Mouse (Mus musculus): ENCODE data around the gene Urm1. TPM values are rescaled to one million over a fixed set of nuclear protein-coding genes. Genes with fewer than 3 reads are reported as not detected.

Urm1 gene
- polyA plus RNA-seq, 1 experiment from 2014 or later, result 18.4 TPM

DNA sequence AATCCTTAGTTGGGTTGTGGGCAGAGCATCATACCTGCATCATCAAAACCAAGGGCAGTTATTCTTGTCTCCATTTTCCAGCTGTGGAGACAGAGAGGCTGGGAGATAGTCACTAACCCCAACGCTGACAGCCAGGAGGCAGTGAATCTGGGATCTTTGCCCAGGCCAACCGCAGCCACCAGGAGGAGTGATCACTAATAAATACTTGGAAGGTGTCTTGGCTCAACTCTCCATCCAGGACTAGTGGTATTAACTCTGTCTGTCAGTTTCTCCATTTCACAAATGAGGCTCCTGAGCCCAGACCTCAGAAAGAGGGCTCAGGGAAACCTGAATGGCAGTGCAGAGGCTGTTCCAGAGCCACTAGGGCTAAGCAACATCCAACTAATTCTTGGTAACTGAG lies 37.5 kb downstream of the Urm1 start:
- no peak overlapping the region for H3K27ac ChIP-seq (replicated peaks; ENCODE audit: low read depth, low read length)

DNA sequence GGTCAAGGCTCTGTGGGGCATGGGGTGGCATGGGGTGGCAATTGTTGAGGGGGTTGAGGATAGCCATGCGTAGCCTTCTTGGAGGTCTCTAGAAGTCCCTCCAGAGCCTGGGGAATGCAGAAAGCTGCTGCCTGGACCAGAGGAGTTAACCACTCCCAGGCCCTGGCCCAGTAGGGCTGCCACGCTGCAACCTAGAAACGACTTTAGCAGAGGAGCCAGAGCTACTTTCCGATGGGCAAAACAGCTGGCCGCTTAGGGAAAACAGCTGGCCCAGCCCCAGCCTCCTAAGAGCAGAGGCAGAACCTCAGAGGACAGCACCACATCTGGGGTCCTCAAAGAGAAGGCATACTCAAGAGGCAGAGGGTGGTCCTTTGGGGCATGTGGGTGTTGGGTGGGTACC lies 38.1 kb downstream of the Urm1 start:
- DNase-seq (ENCODE audit: low spot score) (no peak), ATAC-seq (replicated peaks; ENCODE audit: insufficient number of reproducible peaks, low FRiP score, low TSS enrichment, low read depth) (no peak)
- H3K4me1 ChIP-seq (ENCODE audit: control insufficient read depth, insufficient read depth, low read length), result no peaks in the 10 kb centered on the region

More for the DNA sequence above, 37.5 kb downstream of the Urm1 start:
- H3K9ac ChIP-seq (replicated peaks; ENCODE audit: low read length), result no peak overlapping the region
- H3K4me2 ChIP-seq (ENCODE audit: low read depth, low read length), result no peak overlapping the region
- H3K4me3 ChIP-seq (ENCODE audit: low read depth, low read length), result no peak overlapping the region
- ATAC-seq (replicated peaks; ENCODE audit: insufficient number of reproducible peaks, low FRiP score, low TSS enrichment, low read depth) (no peak), DNase-seq (ENCODE audit: low spot score) (no peak)
- no peaks in the 10 kb centered on the region for H3K36me3 ChIP-seq (replicated peaks; ENCODE audit: control insufficient read depth, insufficient read depth, low read depth, low read length)
- WGBS, result 36% methylated on average over 2 of the region's 2 CpGs
- H3K27me3 ChIP-seq (ENCODE audit: control insufficient read depth, insufficient read depth, low read length), result no peaks in the 10 kb centered on the region
- no peaks in the 10 kb centered on the region for H3K9me3 ChIP-seq (replicated peaks; ENCODE audit: control insufficient read depth, low read length)
- no peaks in the 10 kb centered on the region for H3K4me1 ChIP-seq (ENCODE audit: control insufficient read depth, insufficient read depth, low read length)

DNA sequence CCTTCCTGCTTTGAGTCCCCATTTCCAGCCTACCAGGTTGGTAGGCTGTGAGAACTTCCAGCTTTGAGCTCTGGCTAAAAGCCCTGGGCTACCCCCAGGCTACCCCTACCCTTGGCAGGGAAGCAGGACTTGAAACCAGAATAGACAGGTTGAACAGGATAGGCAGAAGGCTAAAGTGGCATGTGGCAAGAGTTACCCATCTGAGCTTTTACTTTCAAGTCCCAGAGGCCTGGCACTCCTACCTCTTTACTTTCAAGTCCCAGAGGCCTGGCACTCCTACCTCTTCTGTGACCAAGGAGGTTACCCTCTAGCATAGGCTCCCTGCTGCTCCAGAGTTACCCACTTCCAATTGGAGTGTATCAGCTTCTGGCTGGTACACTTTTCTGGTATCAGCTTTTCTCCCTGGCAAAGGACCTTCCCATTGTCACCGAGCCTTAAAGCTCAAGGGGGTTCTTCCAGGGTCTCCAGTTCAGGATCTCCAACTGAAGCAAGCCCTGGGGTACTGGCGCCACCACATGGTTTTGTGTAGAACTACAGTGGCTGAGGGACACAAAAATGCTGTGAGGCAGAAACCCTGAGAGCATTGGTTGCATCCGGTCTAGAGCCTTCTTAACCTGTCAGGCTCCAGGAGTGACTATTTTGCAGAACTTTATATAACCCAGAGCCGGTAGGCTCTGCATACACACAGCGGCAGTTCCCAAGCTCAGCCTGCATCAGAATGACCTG lies 39.0 kb downstream of the Urm1 start:
- Histone ChIP-seq H3K27me3 (ENCODE audit: control insufficient read depth, insufficient read depth, low read length) (no peaks in the 10 kb centered on the region), H3K27ac (replicated peaks; ENCODE audit: low read depth, low read length) (no peak overlapping the region), H3K36me3 (replicated peaks; ENCODE audit: control insufficient read depth, insufficient read depth, low read depth, low read length) (no peaks in the 10 kb centered on the region), H3K9ac (replicated peaks; ENCODE audit: low read length) (no peak overlapping the region), H3K9me3 (replicated peaks; ENCODE audit: control insufficient read depth, low read length) (no peaks in the 10 kb centered on the region), H3K4me1 (ENCODE audit: control insufficient read depth, insufficient read depth, low read length) (no peaks in the 10 kb centered on the region), H3K4me3 (ENCODE audit: low read depth, low read length) (no peak overlapping the region), H3K4me2 (ENCODE audit: low read depth, low read length) (no peak overlapping the region)
- 13% methylated on average over 5 of the region's 5 CpGs for WGBS
- DNase-seq (ENCODE audit: low spot score) (peak; percentile 72), ATAC-seq (replicated peaks; ENCODE audit: insufficient number of reproducible peaks, low FRiP score, low TSS enrichment, low read depth) (no peak)

More for the DNA sequence above, 38.1 kb downstream of the Urm1 start:
- H3K4me3 ChIP-seq (ENCODE audit: low read depth, low read length), result no peak overlapping the region
- no peak overlapping the region for H3K9ac ChIP-seq (replicated peaks; ENCODE audit: low read length)
- WGBS, result 76% methylated on average over 5 of the region's 5 CpGs
- no peaks in the 10 kb centered on the region for H3K9me3 ChIP-seq (replicated peaks; ENCODE audit: control insufficient read depth, low read length)
- H3K27ac ChIP-seq (replicated peaks; ENCODE audit: low read depth, low read length), result no peak overlapping the region
- no peaks in the 10 kb centered on the region for H3K27me3 ChIP-seq (ENCODE audit: control insufficient read depth, insufficient read depth, low read length)
- H3K36me3 ChIP-seq (replicated peaks; ENCODE audit: control insufficient read depth, insufficient read depth, low read depth, low read length), result no peaks in the 10 kb centered on the region
- H3K4me2 ChIP-seq (ENCODE audit: low read depth, low read length), result no peak overlapping the region

DNA sequence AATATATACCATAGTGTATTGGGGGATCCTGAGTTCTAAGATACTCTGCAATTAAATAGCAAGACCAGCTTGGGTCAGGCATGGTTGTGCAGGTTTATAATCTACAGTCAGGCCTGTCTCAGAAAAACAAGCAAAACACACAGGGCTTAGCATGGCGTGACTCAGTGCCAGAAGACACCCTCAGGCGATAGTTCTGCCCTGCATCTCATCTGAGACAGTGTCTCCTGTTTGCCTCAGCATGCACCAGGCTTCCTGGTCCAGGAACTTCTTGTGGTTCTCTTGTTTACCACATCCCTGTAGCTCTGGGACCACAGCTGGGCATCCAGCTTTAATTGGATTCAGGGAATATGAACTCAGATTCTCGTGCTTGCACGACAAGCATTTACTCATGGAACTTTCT lies 45.2 kb downstream of the Urm1 start:
- no peak for DNase-seq (ENCODE audit: low spot score)
- 66% methylated on average over 4 of the region's 4 CpGs for WGBS

DNA sequence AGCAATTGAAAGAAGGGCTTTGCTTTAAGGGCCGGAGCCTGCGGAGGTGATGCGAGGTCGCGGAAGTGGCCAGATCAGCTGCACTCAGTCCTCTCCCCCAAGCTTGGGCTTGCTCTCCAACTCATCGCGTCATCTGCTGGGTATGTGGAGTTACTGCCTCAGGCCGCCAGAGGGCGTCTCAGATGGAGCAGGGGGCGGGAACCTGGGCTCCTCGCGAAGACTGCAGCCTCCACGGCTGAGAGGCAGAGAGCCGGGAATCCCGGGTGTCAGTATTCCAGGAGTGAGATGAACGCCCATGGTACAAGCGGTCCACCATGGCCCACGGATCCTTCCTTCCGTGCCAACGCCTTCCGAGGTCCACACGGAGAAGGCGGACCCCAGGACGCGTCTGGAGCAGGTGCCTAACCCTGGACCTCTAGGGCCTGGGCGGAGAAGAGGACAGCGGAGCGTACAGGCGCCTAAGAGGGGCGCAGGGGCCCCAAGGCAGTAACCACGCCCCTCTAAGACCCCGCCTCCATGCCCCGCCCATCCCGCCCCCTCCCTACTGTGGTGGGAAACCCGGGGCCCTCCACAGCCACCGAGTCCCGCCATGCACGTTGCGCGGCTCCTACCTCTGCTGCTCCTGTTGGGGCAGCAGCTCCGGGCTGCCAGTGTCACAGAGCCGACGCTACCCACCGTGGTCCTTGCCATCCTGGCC lies 49.2 kb downstream of the Urm1 start, which contains the start of gene Cercam:
TSS of gene Cercam (plus strand) at position 216 of the 697 bp plus-strand sequence.
- Histone ChIP-seq H3K9ac (replicated peaks; ENCODE audit: low read length) (peak within 1 kb of the TSS; percentile 69), H3K4me1 (ENCODE audit: control insufficient read depth, insufficient read depth, low read length) (peaks cover 2% of the 10 kb centered on the region; the same call in 1 of the 2 replicates)

More for the DNA sequence above, 45.2 kb downstream of the Urm1 start:
- Histone ChIP-seq H3K27ac (replicated peaks; ENCODE audit: low read depth, low read length) (no peak overlapping the region), H3K27me3 (ENCODE audit: control insufficient read depth, insufficient read depth, low read length) (no peaks in the 10 kb centered on the region), H3K4me2 (ENCODE audit: low read depth, low read length) (no peak overlapping the region), H3K4me1 (ENCODE audit: control insufficient read depth, insufficient read depth, low read length) (peaks cover 2% of the 10 kb centered on the region; the same call in 1 of the 2 replicates), H3K36me3 (replicated peaks; ENCODE audit: control insufficient read depth, insufficient read depth, low read depth, low read length) (no peaks in the 10 kb centered on the region), H3K9ac (replicated peaks; ENCODE audit: low read length) (no peak overlapping the region), H3K9me3 (replicated peaks; ENCODE audit: control insufficient read depth, low read length) (no peaks in the 10 kb centered on the region), H3K4me3 (ENCODE audit: low read depth, low read length) (no peak overlapping the region)
- no peak for ATAC-seq (replicated peaks; ENCODE audit: insufficient number of reproducible peaks, low FRiP score, low TSS enrichment, low read depth)

DNA sequence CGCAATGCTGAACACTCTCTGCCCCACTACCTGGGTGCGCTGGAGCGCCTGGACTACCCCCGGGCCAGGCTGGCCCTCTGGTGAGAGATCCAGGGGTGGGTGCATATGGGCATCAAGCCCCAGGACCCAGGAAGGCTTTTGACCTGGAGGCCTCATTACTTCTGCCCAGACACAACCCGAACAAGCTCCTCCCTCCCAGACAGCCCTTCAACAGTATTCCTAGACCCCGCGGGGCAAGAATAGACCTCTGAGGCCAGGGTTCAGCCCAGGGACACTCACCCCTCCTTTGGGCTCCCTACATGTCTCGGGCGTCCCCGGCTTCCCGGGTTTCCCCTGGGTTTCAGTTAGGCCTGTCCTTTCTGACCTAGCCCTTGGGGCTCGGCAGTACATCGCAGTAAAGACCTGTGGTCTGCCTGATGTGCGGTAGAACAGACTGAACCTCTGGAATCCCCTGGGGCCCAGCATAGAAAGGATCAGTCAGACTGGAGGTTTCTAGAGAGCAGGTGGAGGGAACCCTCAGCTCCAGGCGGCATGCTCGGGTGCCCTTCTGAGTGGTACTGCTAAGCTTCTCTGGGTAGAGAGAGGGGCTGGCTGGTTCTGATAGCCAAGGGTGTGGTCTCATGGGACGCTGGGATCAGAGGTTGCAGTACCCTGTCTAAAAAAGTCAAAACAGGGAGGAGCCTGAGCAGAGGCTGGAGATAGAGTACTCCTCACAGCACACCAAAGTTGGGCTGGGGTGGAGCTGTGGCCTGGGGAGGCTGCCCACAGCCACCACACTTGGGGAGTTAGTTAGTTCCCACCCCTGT lies 50.0 kb downstream of the Urm1 start:
- peak overlapping the region; percentile 46 for H3K4me3 ChIP-seq (ENCODE audit: low read depth, low read length)
- WGBS, result 2% methylated on average over 17 of the region's 17 CpGs
- H3K4me2 ChIP-seq (ENCODE audit: low read depth, low read length), result peak overlapping the region; percentile 94
- H3K4me1 ChIP-seq (ENCODE audit: control insufficient read depth, insufficient read depth, low read length), result peaks cover 2% of the 10 kb centered on the region; the same call in 1 of the 2 replicates
- DNase-seq (ENCODE audit: low spot score), result peak; percentile 20
- H3K36me3 ChIP-seq (replicated peaks; ENCODE audit: control insufficient read depth, insufficient read depth, low read depth, low read length), result no peaks in the 10 kb centered on the region
- H3K9ac ChIP-seq (replicated peaks; ENCODE audit: low read length), result peak overlapping the region; percentile 69
- H3K9me3 ChIP-seq (replicated peaks; ENCODE audit: control insufficient read depth, low read length), result no peaks in the 10 kb centered on the region
- H3K27me3 ChIP-seq (ENCODE audit: control insufficient read depth, insufficient read depth, low read length), result no peaks in the 10 kb centered on the region
- no peak overlapping the region for H3K27ac ChIP-seq (replicated peaks; ENCODE audit: low read depth, low read length)
- peak; percentile 37; the same call in 1 of the 2 replicates for ATAC-seq (replicated peaks; ENCODE audit: insufficient number of reproducible peaks, low FRiP score, low TSS enrichment, low read depth)

More for the DNA sequence above, 49.2 kb downstream of the Urm1 start, which contains the start of gene Cercam:
- peak within 1 kb of the TSS; percentile 46 for H3K4me3 ChIP-seq (ENCODE audit: low read depth, low read length)
- H3K27ac ChIP-seq (replicated peaks; ENCODE audit: low read depth, low read length), result 0 out of 2 replicates have a peak within 1 kb of the TSS, but pooled peaks have one; percentile 28
- peak; percentile 92 for DNase-seq (ENCODE audit: low spot score)
- ATAC-seq (replicated peaks; ENCODE audit: insufficient number of reproducible peaks, low FRiP score, low TSS enrichment, low read depth), result peak; percentile 92
- H3K36me3 ChIP-seq (replicated peaks; ENCODE audit: control insufficient read depth, insufficient read depth, low read depth, low read length), result no peaks in the 10 kb centered on the region
- H3K4me2 ChIP-seq (ENCODE audit: low read depth, low read length), result peak within 1 kb of the TSS; percentile 94
- under 1% methylated on average over 43 of the region's 44 CpGs for WGBS
- H3K27me3 ChIP-seq (ENCODE audit: control insufficient read depth, insufficient read depth, low read length), result no peaks in the 10 kb centered on the region
- no peaks in the 10 kb centered on the region for H3K9me3 ChIP-seq (replicated peaks; ENCODE audit: control insufficient read depth, low read length)

DNA sequence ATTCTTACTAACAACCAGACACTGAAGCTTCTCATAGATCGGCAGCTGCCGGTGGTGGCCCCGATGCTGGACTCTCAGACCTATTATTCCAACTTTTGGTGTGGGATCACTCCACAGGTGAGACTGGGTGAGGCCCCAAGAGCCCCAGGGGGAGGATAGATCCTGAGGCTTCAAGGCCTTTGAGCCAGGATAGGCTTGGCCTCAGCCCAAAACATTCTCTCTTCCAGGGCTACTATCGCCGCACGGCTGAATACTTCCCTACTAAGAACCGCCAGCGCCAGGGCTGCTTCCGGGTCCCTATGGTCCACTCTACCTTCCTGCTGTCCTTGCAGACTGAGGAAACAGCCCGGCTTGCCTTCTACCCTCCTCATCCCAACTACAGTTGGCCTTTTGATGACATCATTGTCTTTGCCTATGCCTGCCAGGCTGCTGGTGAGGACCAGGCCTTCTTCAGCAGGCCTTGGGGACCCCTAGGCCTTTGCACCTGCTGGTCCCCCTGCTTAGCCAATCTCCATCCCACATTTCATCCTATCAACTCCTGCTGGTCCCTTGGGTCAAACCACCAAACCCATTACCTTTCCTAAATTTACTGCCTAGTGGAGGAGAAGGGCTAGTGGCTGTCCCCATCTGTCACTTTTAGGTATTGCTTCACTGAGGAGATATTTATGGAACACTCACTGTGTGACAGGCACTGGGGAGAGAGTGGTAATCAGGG lies 52.9 kb downstream of the Urm1 start:
- no peak overlapping the region for H3K9ac ChIP-seq (replicated peaks; ENCODE audit: low read length)
- H3K36me3 ChIP-seq (replicated peaks; ENCODE audit: control insufficient read depth, insufficient read depth, low read depth, low read length), result no peaks in the 10 kb centered on the region
- H3K4me1 ChIP-seq (ENCODE audit: control insufficient read depth, insufficient read depth, low read length), result peaks cover 2% of the 10 kb centered on the region; the same call in 1 of the 2 replicates
- DNase-seq (ENCODE audit: low spot score) (no peak), ATAC-seq (replicated peaks; ENCODE audit: insufficient number of reproducible peaks, low FRiP score, low TSS enrichment, low read depth) (no peak)
- H3K9me3 ChIP-seq (replicated peaks; ENCODE audit: control insufficient read depth, low read length), result no peaks in the 10 kb centered on the region
- 90% methylated on average over 10 of the region's 10 CpGs for WGBS
- no peak overlapping the region for H3K27ac ChIP-seq (replicated peaks; ENCODE audit: low read depth, low read length)
- H3K27me3 ChIP-seq (ENCODE audit: control insufficient read depth, insufficient read depth, low read length), result no peaks in the 10 kb centered on the region
- H3K4me3 ChIP-seq (ENCODE audit: low read depth, low read length), result no peak overlapping the region
- H3K4me2 ChIP-seq (ENCODE audit: low read depth, low read length), result no peak overlapping the region
